Mouse (Mus musculus): ENCODE results near the gene F3. TPM values are rescaled to one million over a fixed set of nuclear protein-coding genes. Genes with fewer than 3 reads are reported as not detected.
"Not testable (repeated sequence)": the region's sequence is repeated elsewhere in the genome, so short reads cannot be mapped to it uniquely, and the experiment has no call there.

The F3 gene
- total RNA-seq, 2 experiments from 2014 or later = not detected

GRCm38 (mm10) chr3:121729678-121730077 is 6.3 kb downstream of the F3 start:
- ATAC-seq (replicated peaks; ENCODE audit: low FRiP score, low TSS enrichment, poor library complexity, severe bottlenecking) = no peak

GRCm38 (mm10) chr3:121735542-121735941 is 12.2 kb downstream of the F3 start:
- ATAC-seq (replicated peaks; ENCODE audit: low FRiP score, low TSS enrichment, poor library complexity, severe bottlenecking) = no peak

- peak; percentile 89 for ATAC-seq (replicated peaks; ENCODE audit: low FRiP score, low TSS enrichment, poor library complexity, severe bottlenecking)
Observed at GRCm38 (mm10) chr3:121736025-121736744, 12.8 kb downstream of the F3 start.

GRCm38 (mm10) chr3:121737453-121737852 is 14.1 kb downstream of the F3 start:
- ATAC-seq (replicated peaks; ENCODE audit: low FRiP score, low TSS enrichment, poor library complexity, severe bottlenecking) = no peak

GRCm38 (mm10) chr3:121737901-121738300 is 14.6 kb downstream of the F3 start:
- no peak for ATAC-seq (replicated peaks; ENCODE audit: low FRiP score, low TSS enrichment, poor library complexity, severe bottlenecking)

- ATAC-seq (replicated peaks; ENCODE audit: low FRiP score, low TSS enrichment, poor library complexity, severe bottlenecking) = no peak
Observed at GRCm38 (mm10) chr3:121738742-121739342, 15.5 kb downstream of the F3 start.

- ATAC-seq (replicated peaks; ENCODE audit: low FRiP score, low TSS enrichment, poor library complexity, severe bottlenecking) = peak; percentile 20; the same call in 1 of the 2 replicates
Observed at GRCm38 (mm10) chr3:121739489-121740213, 16.3 kb downstream of the F3 start.

- not testable (repeated sequence) for ATAC-seq (replicated peaks; ENCODE audit: low FRiP score, low TSS enrichment, poor library complexity, severe bottlenecking)
Observed at GRCm38 (mm10) chr3:121741186-121741848, 18.0 kb downstream of the F3 start.

- ATAC-seq (replicated peaks; ENCODE audit: low FRiP score, low TSS enrichment, poor library complexity, severe bottlenecking) = peak; percentile 47; the same call in 1 of the 2 replicates
Observed at GRCm38 (mm10) chr3:121754319-121755090, 31.2 kb downstream of the F3 start.

GRCm38 (mm10) chr3:121755152-121755551 is 31.8 kb downstream of the F3 start:
- peak; percentile 90 for ATAC-seq (replicated peaks; ENCODE audit: low FRiP score, low TSS enrichment, poor library complexity, severe bottlenecking)

GRCm38 (mm10) chr3:121758373-121758772 is 35.0 kb downstream of the F3 start:
- ATAC-seq (replicated peaks; ENCODE audit: low FRiP score, low TSS enrichment, poor library complexity, severe bottlenecking) = no peak

GRCm38 (mm10) chr3:121762056-121762852 is 38.9 kb downstream of the F3 start:
- peak; percentile 72 for ATAC-seq (replicated peaks; ENCODE audit: low FRiP score, low TSS enrichment, poor library complexity, severe bottlenecking)

GRCm38 (mm10) chr3:121766048-121766447 is 42.7 kb downstream of the F3 start:
- ATAC-seq (replicated peaks; ENCODE audit: low FRiP score, low TSS enrichment, poor library complexity, severe bottlenecking) = no peak

- no peak for ATAC-seq (replicated peaks; ENCODE audit: low FRiP score, low TSS enrichment, poor library complexity, severe bottlenecking)
Observed at GRCm38 (mm10) chr3:121766818-121767217, 43.5 kb downstream of the F3 start.

GRCm38 (mm10) chr3:121768770-121769169 is 45.4 kb downstream of the F3 start:
- ATAC-seq (replicated peaks; ENCODE audit: low FRiP score, low TSS enrichment, poor library complexity, severe bottlenecking) = no peak

- peak; percentile 65 for ATAC-seq (replicated peaks; ENCODE audit: low FRiP score, low TSS enrichment, poor library complexity, severe bottlenecking)
Observed at GRCm38 (mm10) chr3:121773336-121773735, 50.0 kb downstream of the F3 start.

- ATAC-seq (replicated peaks; ENCODE audit: low FRiP score, low TSS enrichment, poor library complexity, severe bottlenecking) = peak; percentile 95
Observed at GRCm38 (mm10) chr3:121777943-121778342, 54.6 kb downstream of the F3 start.

GRCm38 (mm10) chr3:121783020-121783419 is 59.7 kb downstream of the F3 start:
- ATAC-seq (replicated peaks; ENCODE audit: low FRiP score, low TSS enrichment, poor library complexity, severe bottlenecking) = no peak
